Mouse (Mus musculus) T-cell, adult 2 months (primary cell): ENCODE data around the gene Gm17482.
"Not testable (repeated sequence)": the region's sequence is repeated elsewhere in the genome, so short reads cannot be mapped to it uniquely, and the experiment has no call there.

Source experiments
- DNase-seq: peaks from one replicate; pipeline ENCODE4 v3.0.0; 2022; ENCODE audit warnings: low spot score

Gm17482 gene

DNA sequence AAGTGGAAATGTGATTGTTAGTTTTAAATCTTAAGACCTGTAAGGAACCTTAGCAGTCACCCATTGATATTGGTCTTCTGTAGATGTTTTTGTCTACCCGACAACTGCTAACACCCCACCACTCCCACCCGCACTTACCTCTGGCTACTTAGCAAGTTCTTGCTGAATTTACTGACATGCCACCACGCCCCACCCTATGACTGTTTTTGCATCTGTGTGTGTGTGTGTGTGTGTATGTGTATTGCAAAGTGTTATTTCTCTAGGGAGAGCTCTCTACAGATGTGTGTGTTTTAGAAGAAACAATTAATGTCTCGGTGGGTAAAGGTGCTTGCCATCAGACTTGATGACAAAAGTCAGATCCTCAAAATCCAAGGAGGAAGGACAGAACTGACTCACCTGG is at the start of gene Gm17482:
Gene Gm17482 (plus strand): TSS at position 301 of the 400 bp plus-strand sequence.
- DNase-seq = no peak

DNA sequence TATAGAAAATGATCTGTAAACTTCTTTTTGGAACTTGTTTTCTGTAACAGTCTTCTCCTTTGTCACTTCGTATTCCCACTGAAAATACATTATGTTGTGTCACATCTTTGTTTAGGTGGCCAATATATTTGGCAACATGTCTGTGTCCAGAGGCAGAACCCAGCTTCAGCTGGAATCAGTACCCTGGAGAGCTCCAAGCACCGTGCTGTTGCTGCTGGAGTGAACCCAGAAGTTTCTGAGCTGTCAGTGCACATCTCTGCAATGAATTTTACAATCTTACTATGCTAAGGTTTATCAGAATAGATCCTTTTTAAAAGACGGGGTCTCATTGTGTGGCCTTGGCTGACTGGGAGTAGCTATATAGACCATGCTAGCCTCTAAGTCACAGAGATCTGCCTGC is 48.3 kb upstream of the Gm17482 start:
- no peak for DNase-seq

DNA sequence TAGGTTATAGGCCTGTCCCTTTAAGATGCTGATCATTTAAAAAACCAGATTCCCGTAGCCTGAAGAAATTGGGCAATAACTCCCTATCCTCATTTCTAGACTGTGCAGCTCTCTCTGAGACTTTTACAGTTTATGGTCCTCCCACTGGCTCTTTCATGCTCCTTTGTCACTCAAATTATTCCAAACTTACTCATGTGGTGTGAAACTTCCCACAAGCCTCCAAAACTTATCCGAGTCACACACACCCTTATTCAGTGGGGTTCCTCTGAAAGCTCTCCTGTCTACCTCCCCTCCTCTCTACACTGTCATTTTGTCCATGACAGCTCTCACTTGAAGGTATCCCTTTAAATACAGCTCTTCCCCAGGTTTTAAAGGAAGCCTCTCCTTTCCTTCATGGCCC is 46.0 kb upstream of the Gm17482 start:
- no peak for DNase-seq

DNA sequence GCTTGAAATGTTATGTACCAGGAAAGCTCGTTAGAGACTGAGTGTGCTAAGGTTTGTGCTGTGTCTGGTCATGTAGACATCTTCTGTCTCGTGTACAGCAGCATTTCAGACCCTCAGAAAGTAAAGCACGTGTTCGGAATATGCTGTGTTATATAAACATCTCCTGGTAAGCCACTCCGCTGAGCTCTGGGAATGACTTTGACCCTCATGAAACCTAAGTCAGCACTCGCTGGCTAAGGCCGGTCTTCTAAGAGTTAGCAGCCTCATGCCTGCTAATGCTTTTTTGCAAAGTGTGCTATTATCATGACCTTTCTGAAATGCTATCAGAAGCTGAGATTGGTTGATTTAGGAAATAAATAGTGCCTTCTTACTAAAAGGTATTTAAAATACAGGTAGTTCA is 36.0 kb upstream of the Gm17482 start:
- no peak for DNase-seq

DNA sequence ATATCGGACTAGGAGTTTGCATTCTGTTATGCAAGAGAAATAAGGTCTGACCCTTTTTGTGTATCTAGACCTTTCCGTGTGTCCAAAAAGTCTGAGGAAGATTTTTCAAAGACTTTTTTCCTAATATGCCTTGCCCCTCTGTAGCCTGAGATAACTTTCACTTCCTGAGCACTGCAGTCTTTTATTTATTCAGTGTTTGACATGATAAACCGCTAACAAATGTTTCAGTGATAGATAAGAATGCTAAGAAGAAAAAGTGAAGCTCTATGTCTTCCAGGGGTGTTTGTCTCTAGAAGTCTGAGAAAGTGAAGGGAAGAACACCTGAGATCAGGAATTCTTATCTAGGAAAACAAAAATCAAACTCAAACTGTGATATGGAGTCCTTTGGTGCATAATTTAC is 26.4 kb upstream of the Gm17482 start:
- DNase-seq = no peak

DNA sequence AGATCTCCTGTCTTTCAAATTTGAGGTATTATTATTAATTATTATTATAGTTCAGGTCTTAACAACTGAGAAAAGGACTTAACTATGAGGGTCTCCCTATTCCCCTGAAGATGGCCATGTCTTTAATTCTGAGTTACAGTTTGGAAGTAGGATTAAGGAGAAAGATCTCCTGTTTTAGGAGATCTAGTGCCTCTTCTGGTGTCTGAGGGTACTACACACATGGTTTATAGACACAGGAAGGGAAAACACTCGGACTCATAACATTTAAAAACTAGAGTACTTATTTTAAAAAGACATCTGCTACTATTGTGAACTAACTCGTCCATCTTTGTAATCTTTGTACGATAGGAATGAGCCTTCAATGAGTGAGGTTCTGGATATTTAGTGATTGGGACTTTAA is 24.1 kb upstream of the Gm17482 start:
- no peak for DNase-seq

DNA sequence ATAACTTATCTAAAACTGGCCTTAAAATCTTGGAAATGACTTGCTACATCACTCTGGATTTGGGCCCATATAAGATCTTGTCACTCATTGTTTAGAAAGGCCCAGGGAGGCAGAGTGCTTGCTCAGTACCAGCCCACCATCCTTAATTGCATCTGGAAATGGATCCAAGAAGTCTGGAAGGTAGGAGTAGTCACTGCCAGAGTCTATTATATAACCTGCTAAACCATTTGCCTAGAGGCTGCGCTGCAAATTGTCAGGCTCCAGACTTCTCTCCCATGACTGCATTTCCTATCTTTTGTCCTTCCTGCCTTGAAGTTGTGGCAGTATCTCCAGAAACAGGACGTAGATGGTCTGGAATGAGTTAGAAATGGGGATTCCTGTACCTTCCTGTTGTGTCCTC is 17.0 kb upstream of the Gm17482 start:
- DNase-seq = no peak

DNA sequence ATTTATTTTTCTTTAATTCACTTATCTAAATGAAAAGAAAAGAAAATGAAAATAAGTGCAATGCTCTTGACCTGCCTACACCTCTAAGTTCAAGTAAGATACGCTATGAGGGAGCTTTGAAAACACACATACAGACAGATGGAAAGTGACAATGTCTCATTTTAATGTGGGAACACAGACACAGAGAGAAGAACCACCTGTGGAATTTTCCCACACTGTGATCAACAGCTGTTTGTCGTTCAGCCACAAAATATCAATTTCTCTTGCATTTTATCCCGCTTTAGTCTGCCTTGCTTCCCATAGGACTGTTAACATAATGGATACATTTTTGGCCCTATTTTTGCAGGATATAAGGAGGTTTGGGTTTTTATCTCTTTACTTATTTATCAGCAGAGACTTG is 16.3 kb upstream of the Gm17482 start:
- no peak for DNase-seq

DNA sequence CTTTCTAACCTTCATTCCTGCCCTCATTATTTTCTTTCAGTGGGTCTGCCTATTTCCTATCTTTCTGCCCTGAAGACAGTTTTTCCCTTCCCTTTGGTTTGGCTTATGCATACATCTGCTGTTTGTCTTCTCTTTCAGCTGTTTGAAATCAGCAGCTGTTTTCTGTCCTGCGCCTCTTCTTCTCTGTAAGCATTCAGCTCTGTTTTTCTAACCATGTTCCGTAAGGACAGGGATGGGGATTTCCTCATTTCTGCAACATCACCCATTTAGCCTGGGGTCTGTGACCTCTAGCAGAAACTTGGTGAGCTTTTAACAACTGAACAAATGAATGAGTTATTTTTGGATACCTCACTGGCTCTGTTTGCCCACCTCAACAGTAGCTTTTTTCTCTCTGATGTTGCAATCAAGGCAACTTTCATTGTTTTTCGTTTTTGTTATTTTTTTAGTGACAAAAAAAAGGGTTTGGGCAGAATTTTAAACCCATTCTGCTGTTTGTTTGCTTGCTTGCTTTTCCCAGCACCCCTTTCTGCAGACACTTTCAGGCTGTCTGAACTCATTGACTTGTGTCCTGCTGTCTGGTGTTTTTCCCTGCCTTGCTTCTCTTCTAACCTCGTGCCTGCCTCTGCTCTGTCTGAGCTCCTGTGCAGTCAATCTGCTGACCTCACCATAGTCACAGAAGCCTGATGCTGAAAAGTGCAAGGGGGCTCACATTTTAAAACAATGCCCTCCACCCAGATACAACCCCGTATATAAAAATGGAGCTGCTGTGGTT is 14.8 kb upstream of the Gm17482 start:
- no peak for DNase-seq

DNA sequence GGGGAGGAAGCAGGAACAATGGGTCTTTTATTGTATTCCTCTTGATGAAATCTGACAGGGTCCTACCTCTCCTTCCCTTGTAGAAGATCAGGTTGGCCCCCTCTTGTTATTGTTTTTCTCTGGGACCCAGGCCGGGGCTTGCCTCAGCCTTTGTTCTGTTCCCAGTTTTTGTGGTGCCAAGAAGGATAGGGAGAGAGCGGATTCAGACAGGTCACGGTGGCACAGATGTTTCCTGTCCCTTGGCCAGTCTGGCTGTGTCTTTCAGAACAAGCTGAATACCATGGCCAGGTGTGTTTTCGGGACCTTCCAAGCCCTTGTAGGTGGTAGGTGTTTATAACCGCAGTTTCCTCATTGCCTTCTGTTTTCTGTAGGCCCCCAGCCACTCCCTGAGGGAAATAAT is 14.0 kb upstream of the Gm17482 start:
- no peak for DNase-seq

DNA sequence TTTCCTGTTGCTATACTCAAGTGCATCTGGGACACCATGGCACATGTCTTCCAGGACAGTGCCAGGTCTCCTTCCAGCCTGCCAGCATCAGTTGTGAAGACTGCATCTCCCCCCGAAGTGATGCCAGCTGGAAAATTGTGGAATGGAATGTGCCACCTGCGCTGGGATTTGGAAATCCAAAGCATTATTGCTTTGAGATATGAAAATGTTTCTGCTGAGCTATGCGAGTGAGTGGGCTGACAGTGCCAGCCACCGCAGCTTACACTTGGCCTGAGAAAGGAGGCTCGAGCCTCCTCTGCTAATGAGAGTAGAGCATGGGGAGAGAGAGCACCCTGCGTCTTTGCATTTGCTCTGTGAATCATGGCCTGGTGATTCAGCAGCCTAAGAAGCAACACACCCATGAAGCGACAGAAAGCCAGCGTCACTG is 5.9 kb upstream of the Gm17482 start:
- DNase-seq = no peak

DNA sequence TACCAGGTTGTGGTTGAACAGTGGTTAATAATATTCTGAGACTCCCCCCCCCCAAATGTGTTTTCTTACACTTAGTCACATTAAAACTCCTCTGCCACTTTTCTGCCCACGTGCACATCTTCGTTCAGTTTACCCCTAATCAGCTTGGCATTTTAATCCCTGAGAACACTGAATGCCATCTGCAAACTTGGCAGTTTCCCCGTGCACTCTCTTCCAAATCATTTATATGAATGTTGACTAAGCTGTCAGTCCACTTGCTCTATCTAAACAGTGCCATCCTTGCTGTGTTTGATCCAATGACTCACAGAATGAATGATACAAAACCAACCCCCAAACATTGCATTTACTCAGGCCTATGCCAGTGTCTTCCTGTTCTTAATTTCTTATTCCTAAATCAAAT is 1.6 kb upstream of the Gm17482 start:
- no peak for DNase-seq

DNA sequence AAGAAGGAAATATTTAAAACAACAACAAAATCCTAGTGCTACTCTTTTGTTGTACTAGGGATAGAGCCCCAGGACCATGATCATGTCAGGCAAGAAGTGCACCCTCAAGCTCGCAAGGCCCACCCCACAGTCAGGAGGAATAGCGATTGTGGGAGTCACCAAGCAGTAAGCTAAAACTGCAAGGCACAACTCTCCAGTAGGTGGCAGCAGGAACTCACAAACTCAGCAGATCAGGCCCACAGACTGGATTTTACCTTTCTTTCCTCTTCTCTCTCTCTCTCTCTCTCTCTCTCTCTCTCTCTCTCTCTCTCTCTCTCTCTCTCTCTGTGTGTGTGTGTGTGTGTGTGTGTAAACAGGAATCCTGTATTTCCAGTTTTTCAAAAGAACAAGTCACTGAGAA is 386 bp downstream of the Gm17482 start:
- DNase-seq = peak; percentile 49

DNA sequence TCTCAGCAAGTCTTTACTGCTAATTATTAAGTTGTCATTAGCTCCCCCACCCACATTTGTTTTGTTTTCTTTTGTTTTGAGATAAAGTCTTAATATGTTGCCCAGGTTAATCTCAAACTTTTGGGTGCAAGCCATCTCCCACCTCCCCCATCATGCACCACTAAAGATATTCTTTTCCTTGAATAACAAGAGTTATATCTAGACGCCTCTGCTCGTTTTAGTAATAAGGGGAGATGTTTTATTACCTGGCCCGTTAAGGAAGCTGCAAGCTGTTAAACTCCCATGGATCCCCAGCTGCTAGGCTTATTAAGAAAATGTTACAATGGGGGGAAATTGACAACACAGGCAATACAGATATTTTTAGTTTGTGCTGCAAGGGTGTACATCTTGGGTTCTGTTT is 3.4 kb downstream of the Gm17482 start:
- DNase-seq = no peak

DNA sequence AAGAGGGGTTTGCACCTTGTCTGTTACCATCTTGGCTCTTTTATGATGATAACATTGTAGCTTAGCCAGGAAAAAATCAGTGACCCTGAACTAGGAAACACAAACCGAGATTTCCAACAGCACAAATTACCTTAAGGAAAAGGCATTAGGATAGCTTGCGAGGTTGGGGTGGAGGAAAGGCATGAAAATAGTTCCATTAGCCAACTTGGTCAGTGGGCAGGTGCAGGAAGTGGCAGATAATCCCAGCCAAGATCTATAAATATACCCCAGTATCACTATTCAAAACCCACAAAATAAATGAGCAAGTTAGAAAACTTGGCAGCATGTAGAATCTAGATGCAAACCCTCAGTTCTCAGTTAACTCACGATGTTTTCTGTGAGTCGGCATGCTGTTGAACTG is 4.7 kb downstream of the Gm17482 start:
- no peak for DNase-seq

DNA sequence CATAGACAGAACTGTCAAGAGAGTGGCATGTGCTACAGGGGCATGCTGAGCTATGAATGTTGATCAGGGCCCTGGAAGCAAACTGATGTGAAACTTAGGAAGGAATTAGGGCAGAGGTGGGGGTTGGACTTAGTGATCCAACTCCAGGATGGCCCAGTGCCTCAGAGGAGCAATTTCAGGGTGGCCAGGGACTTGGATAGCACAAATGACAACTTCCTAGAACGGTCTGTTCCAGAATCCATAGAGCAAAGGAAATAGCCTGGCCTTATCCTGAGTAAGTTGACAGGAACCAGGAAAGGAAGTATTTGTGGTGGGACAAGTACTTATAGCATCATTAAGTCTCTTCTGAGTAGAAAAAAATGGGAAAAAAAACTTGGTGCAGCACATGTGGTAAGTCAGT is 5.4 kb downstream of the Gm17482 start:
- DNase-seq = no peak

DNA sequence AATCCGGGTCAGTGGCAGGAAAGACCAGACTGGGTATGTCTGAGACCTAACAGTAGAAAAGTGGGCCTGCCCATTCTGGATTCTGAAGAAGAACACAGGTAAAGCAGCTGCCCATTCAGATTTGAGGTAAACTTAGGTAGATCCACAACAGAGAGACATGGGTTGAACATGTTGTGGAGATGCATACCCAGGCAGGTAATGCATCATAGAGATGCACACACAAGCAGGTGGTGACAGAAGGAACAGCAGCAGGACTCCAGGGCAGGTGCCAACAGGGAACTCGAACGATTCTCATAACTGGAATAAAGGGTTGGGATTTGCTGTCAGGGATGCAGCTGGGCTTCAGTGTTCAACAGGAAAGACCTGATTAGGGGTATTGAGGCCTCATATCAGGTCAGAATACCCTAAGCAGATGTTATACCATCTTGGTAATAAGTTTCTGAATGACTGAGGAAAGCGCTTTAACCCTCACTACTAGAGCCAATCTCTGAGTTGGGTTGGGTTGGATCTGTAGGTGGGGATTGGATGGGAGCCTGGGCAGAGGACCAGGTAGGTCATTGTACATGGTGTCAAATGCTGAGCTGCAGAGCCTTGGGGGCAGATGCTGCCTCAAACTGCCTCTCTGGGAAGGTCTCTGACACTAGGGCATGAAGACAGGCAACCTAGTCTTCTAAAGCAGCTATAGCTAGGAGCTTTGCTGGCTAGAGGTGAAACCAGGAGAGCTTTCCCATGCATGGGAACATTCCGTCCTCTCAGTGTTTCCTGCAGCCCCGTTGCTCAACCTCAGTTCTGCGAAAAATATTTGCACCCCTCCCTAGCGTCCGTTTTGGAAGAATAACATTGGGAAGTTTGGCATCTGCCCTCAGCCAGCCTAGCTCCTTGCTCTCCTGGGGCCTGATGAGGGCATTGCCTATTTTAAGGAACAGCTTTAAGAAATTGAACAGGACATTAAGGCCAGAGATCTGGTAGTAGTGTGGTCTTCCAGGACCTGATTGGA is 11.2 kb downstream of the Gm17482 start:
- DNase-seq = no peak

DNA sequence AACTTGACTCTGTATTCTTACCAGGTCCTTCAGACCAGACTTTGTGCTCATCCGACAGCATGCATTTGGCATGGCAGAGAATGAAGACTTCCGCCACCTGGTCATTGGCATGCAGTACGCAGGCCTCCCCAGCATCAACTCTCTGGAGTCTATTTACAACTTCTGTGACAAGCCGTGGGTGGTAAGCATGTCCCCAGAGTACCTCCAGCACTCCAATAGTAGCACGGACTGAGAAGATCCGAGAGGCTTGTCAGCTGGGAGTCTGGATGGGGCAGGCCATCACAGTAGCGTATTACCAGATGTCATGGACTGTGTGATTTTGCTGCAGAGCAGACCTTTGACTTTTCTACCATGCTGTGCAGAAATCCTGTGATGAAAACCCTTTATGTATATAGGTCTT is 12.2 kb downstream of the Gm17482 start:
- no peak for DNase-seq

DNA sequence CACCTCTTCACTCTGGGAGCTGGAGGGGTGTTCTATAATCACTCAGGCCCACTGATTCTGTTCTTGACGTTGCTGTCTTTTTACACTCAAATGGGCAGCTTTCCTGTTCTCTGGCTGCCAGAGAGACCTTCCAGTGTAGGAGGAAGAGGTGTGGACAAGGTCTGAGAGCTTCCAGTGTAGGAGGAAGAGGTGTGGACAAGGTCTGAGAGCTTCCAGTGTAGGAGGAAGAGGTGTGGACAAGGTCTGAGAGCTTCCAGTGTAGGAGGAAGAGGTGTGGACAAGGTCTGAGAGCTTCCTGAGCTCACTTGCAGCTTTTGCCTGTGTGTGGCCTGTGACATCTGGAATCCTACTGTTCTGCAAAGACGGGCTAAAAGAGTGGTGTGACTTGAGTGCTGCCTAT is 13.3 kb downstream of the Gm17482 start:
- DNase-seq = not testable (repeated sequence)

DNA sequence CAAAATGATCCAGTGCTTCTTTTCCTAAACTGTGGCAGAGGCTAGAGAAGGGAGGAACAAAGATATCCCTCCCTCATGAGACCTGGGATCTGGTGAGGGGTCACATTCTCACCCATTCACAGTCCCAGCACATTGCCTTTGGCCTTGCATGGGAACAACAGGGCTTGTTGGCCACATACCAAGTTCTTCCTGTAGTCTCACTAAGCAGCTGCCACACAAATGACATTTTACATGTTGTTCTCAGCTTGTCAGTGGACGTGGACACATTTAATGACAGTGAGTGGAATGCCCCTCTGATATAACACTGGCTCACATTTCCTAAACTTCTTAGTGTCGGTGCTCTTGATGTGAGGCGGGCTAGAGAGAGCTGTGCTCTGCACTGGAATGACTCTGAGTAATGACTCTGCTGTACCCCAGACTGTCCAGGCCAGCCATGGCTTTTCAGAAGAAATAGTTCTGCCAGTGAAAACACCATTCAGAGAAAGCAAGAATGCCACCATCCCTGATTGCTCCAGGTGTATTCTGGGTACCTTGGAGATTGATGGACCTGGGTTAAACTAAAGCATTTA is 14.1 kb downstream of the Gm17482 start:
- DNase-seq = no peak

DNA sequence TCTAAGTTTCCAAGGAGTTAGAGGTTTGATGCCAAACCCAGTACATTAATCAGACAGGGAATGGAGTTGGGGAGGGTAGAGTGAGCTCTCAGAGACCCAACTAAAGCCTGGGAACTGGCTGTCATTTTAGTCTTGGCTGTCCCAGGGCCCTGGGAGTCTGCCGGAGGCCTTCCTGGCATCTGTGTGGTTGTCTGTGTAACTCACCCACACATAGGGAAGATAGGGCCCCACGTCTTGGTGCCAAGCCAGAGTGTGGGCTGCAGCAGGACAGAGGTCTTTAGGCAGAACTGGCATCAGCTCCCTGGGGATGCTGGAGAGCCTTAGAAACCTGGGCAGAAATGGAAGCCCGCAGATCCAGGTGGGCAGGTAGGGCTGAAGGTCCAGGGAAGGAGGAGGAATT is 14.8 kb downstream of the Gm17482 start:
- no peak for DNase-seq

DNA sequence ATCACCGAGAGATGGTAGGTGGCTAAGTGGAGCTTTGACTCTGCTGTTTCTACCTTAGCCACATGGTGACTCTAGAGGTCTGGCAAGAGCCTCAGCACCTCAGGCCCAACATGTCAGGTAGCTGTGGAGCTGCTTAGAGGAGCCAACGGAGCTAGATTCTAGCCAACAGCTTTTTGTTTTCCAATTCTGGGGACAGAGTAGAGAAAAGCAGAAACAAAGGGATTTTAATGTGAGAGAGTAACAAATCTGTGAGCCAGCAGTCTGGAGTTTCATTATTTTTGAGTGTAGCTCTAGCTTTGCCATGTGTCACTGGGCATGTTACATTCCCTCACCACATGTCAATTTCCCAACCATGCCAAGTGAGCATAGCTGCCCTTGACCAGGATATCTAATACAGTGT is 17.1 kb downstream of the Gm17482 start:
- no peak for DNase-seq

DNA sequence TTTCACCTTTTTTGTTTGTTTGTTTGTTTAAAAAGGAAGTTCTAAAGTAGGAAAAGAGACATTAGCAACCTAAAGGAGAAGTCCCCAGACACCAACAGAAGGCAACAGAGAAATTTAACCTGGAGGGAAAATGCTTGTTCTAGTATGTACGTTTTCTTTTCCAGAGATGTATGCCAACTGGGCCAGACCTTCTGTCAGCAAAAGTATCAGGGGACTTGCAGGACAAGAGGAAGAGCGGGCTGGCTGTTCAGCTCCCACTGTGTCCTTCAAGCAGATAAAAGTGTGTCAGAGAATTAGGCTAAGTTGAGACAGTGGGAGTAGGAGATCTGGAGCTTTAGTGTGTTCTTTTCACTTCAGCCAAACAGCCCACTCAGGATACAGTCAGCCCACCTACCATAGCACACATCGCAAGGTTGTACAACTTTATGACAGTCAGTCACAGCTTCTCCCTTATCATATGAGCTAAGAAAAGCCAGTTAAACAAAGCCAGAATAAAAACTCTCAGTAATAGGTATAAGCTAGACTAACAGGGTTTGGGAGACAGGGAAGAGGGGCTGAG is 18.4 kb downstream of the Gm17482 start:
- DNase-seq = no peak
